Mouse (Mus musculus) CH12.LX (cell line): ENCODE results near the gene Ifitm1. TPM values are rescaled to one million over a fixed set of nuclear protein-coding genes. Genes with fewer than 3 reads are reported as not detected.

Experiments used
- DNase-seq: peaks from one replicate; pipeline ENCODE4 v3.0.0-alpha.2; 2013; ENCODE audit errors: extremely low read depth
- H3K27ac ChIP-seq: 2 replicates; pipeline ENCODE4 v1.5.1; 2012; ENCODE audit warnings: low read depth, mild to moderate bottlenecking, control low read depth, moderate library complexity; ENCODE audit not compliant: insufficient read depth
- H3K27me3 ChIP-seq: replicated peaks from 2 replicates; pipeline ENCODE3; 2012; ENCODE audit warnings: inconsistent platforms
- H3K36me3 ChIP-seq, 2 experiments: replicated peaks in 1 of 2; 2 replicates each; pipeline versions ENCODE3 to v1.6.1; 2012; ENCODE audit warnings: inconsistent platforms in 1 of 2, low read length in 1 of 2, mild to moderate bottlenecking in 1 of 2, mixed read lengths in 1 of 2, moderate library complexity in 1 of 2; ENCODE audit not compliant: control insufficient read depth in 1 of 2, insufficient read depth in 1 of 2
- H3K4me1 ChIP-seq, 2 experiments: 2 replicates each; pipeline ENCODE4 v1.6.1; 2012; ENCODE audit warnings: inconsistent platforms in 1 of 2, moderate library complexity in 1 of 2; ENCODE audit not compliant: insufficient read depth in 2 of 2, control insufficient read depth in 1 of 2
- H3K4me2 ChIP-seq: 2 replicates; pipeline ENCODE4 v1.6.1; 2012; ENCODE audit warnings: low read depth, mild to moderate bottlenecking, control low read depth; ENCODE audit not compliant: poor library complexity, insufficient read depth, severe bottlenecking
- H3K4me3 ChIP-seq, 3 experiments: fragments of 150-350 bp in 1 of 3; sonication (generic) in 1 of 3; replicated peaks in 1 of 3; 2 replicates each; pipeline versions ENCODE3 to v1.5.1; 2011 to 2012; ENCODE audit warnings: low read depth in 2 of 3, low read length in 2 of 3, mild to moderate bottlenecking in 2 of 3, moderate library complexity in 2 of 3, control low read depth in 1 of 3, improper control_type of control experiment in 1 of 3, inconsistent platforms in 1 of 3, mixed read lengths in 1 of 3; ENCODE audit not compliant: poor library complexity in 1 of 3
- H3K79me2 ChIP-seq: replicated peaks from 2 replicates; pipeline ENCODE4 v1.6.1; 2012; ENCODE audit warnings: mild to moderate bottlenecking, moderate library complexity; ENCODE audit not compliant: control insufficient read depth, poor library complexity, insufficient read depth, severe bottlenecking; ENCODE audit errors: extremely low read depth
- H3K9ac ChIP-seq: 2 replicates; pipeline ENCODE4 v1.6.1; 2012; ENCODE audit warnings: low read depth, mild to moderate bottlenecking, control low read depth, moderate library complexity; ENCODE audit not compliant: insufficient read depth
- H3K9me3 ChIP-seq: replicated peaks from 2 replicates; pipeline ENCODE3; 2012; ENCODE audit warnings: low read length, inconsistent platforms, mixed read lengths
- BHLHE40 ChIP-seq: IDR thresholded peaks from 2 replicates; pipeline ENCODE4 v1.6.1; 2011; ENCODE audit warnings: mild to moderate bottlenecking, low read depth, low read length, improper control_type of control experiment
- CHD1 ChIP-seq: IDR thresholded peaks from 2 replicates; pipeline ENCODE4 v1.6.1; 2012; ENCODE audit warnings: low read depth, low read length, improper control_type of control experiment, inconsistent platforms
- CHD2 ChIP-seq: IDR thresholded peaks from 2 replicates; pipeline ENCODE4 v1.6.1; 2011; ENCODE audit warnings: low read length, improper control_type of control experiment
- CTCF ChIP-seq, 2 experiments: IDR thresholded peaks in 1 of 2; conservative IDR thresholded peaks in 1 of 2; 2 replicates each; pipeline ENCODE4 v1.5.1; 2011 to 2012; ENCODE audit warnings: low read depth in 2 of 2, low read length in 2 of 2, improper control_type of control experiment in 1 of 2, inconsistent platforms in 1 of 2, mild to moderate bottlenecking in 1 of 2, moderate library complexity in 1 of 2
- E2F4 ChIP-seq: IDR thresholded peaks from 2 replicates; pipeline ENCODE4 v1.6.1; 2011; ENCODE audit warnings: low read depth, low read length, improper control_type of control experiment; ENCODE audit not compliant: insufficient replicate concordance
- ELF1 ChIP-seq: IDR thresholded peaks from 2 replicates; pipeline ENCODE4 v1.6.1; 2014; ENCODE audit warnings: low read depth, mild to moderate bottlenecking, inconsistent platforms, low read length, improper control_type of control experiment
- EP300 ChIP-seq: IDR thresholded peaks from 2 replicates; pipeline ENCODE4 v1.6.1; 2011; ENCODE audit warnings: low read length, improper control_type of control experiment
- ETS1 ChIP-seq: conservative IDR thresholded peaks from 2 replicates; pipeline ENCODE4 v1.6.1; 2012; ENCODE audit warnings: low read depth, mild to moderate bottlenecking, inconsistent platforms, low read length, improper control_type of control experiment, moderate library complexity
- GABPA ChIP-seq: IDR thresholded peaks from 2 replicates; pipeline ENCODE4 v1.6.1; 2012; ENCODE audit warnings: low read depth, low read length, improper control_type of control experiment, inconsistent platforms; ENCODE audit not compliant: insufficient replicate concordance
- HCFC1 ChIP-seq: IDR thresholded peaks from 2 replicates; pipeline ENCODE4 v1.6.1; 2012; ENCODE audit warnings: low read depth, mild to moderate bottlenecking, inconsistent platforms, low read length, improper control_type of control experiment
- JUND ChIP-seq: conservative IDR thresholded peaks from 2 replicates; pipeline ENCODE4 v1.6.1; 2011; ENCODE audit warnings: low read depth, low read length, improper control_type of control experiment
- MAFK ChIP-seq: IDR thresholded peaks from 2 replicates; pipeline ENCODE4 v1.6.1; 2011; ENCODE audit warnings: low read length, improper control_type of control experiment; ENCODE audit not compliant: insufficient replicate concordance
- MAX ChIP-seq: IDR thresholded peaks from 2 replicates; pipeline ENCODE4 v1.6.1; 2011; ENCODE audit warnings: low read length, improper control_type of control experiment
- MAZ ChIP-seq: IDR thresholded peaks from 2 replicates; pipeline ENCODE4 v1.6.1; 2012; ENCODE audit warnings: low read depth, mild to moderate bottlenecking, inconsistent platforms, low read length, improper control_type of control experiment, moderate library complexity
- MEF2A ChIP-seq: IDR thresholded peaks from 2 replicates; pipeline ENCODE4 v1.6.1; 2014; ENCODE audit warnings: low read depth, mild to moderate bottlenecking, inconsistent platforms, low read length, improper control_type of control experiment, borderline replicate concordance
- MXI1 ChIP-seq: IDR thresholded peaks from 2 replicates; pipeline ENCODE4 v1.6.1; 2011; ENCODE audit warnings: mild to moderate bottlenecking, low read depth, low read length, improper control_type of control experiment
- MYC ChIP-seq: IDR thresholded peaks from 2 replicates; pipeline ENCODE4 v1.6.1; 2011; ENCODE audit warnings: low read depth, mild to moderate bottlenecking, improper control_type of control experiment, low read length
- NELFE ChIP-seq: IDR thresholded peaks from 2 replicates; pipeline ENCODE4 v1.6.1; 2011; ENCODE audit warnings: low read depth, low read length, improper control_type of control experiment
- PAX5 ChIP-seq: IDR thresholded peaks from 2 replicates; pipeline ENCODE4 v1.6.1; 2012; ENCODE audit warnings: low read length, inconsistent platforms, mixed read lengths
- POLR2A ChIP-seq: IDR thresholded peaks from 2 replicates; pipeline ENCODE4 v1.6.1; 2011; ENCODE audit warnings: low read depth, mild to moderate bottlenecking, improper control_type of control experiment, low read length
- POLR2AphosphoS2 ChIP-seq: IDR thresholded peaks from 2 replicates; pipeline ENCODE4 v1.6.1; 2011; ENCODE audit warnings: low read depth, low read length, improper control_type of control experiment
- RCOR1 ChIP-seq: conservative IDR thresholded peaks from 2 replicates; pipeline ENCODE4 v1.6.1; 2012; ENCODE audit warnings: low read depth, mild to moderate bottlenecking, inconsistent platforms, low read length, improper control_type of control experiment
- SIN3A ChIP-seq: IDR thresholded peaks from 2 replicates; pipeline ENCODE4 v1.6.1; 2012; ENCODE audit warnings: low read length, improper control_type of control experiment, inconsistent platforms
- UBTF ChIP-seq: IDR thresholded peaks from 2 replicates; pipeline ENCODE4 v1.6.1; 2012; ENCODE audit warnings: low read depth, mild to moderate bottlenecking, inconsistent platforms, low read length, improper control_type of control experiment, moderate library complexity
- USF1 ChIP-seq: IDR thresholded peaks from 2 replicates; pipeline ENCODE4 v1.6.1; 2014; ENCODE audit warnings: low read depth, mild to moderate bottlenecking, inconsistent platforms, low read length, improper control_type of control experiment
- USF2 ChIP-seq: conservative IDR thresholded peaks from 2 replicates; pipeline ENCODE4 v1.6.1; 2011; ENCODE audit warnings: low read depth, low read length, improper control_type of control experiment
- ZC3H11A ChIP-seq: IDR thresholded peaks from 2 replicates; pipeline ENCODE4 v1.6.1; 2012; ENCODE audit warnings: low read depth, mild to moderate bottlenecking, inconsistent platforms, low read length, improper control_type of control experiment
- ZKSCAN1 ChIP-seq: IDR thresholded peaks from 2 replicates; pipeline ENCODE4 v1.6.1; 2012; ENCODE audit warnings: low read depth, inconsistent platforms, low read length, improper control_type of control experiment, borderline replicate concordance
- ZMIZ1 ChIP-seq: IDR thresholded peaks from 2 replicates; pipeline ENCODE4 v1.6.1; 2012; ENCODE audit warnings: low read depth, mild to moderate bottlenecking, inconsistent platforms, low read length, improper control_type of control experiment
- ZNF384 ChIP-seq: IDR thresholded peaks from 2 replicates; pipeline ENCODE4 v1.6.1; 2012; ENCODE audit warnings: low read depth, low read length, improper control_type of control experiment, inconsistent platforms
- dilution Hi-C: fragments of 300-500 bp; cut with MboI; formaldehyde crosslinking; loops from 2 replicates; pipeline ENCODE4 v1.14.3; 2020; ENCODE audit warnings: low sequenced_read_pairs; ENCODE audit not compliant: extremely low pct_unique_long_range_greater_than_20kb, extremely low pct_ligation_motif_present
- in situ Hi-C: fragments of 300-500 bp; cut with MboI; formaldehyde crosslinking; loops from 3 replicates; pipeline ENCODE4 v1.14.3; 2019; ENCODE audit warnings: low sequenced_read_pairs, low pct_ligation_motif_present, low pct_unique_long_range_greater_than_20kb, mixed read lengths
- polyA plus RNA-seq: library from polyadenylated mRNA; unstranded; fragments of >175 nt; gene quantifications from 2 replicates; pipeline ENCODE4 v1.2.1, GENCODE M21; 2012; ENCODE audit warnings: low read depth; ENCODE audit not compliant: insufficient read length
- total RNA-seq, 2 experiments: library from RNA; depleted of rRNA; stranded (reverse); fragments of 300-350 nt in 1 of 2; fragments of >200 nt in 1 of 2; gene quantifications; 2 replicates each; pipeline ENCODE4 v1.2.3; 2012 to 2014

Ifitm1 gene
- total and polyA plus RNA-seq, 3 experiments: 14.8 to 55.5 (median 32.9) TPM

GRCm38 (mm10) chr7:140982971-140983370 is 15.9 kb downstream of the Ifitm1 start:
- no peak overlapping the region for H3K27ac ChIP-seq
- no peak overlapping the region for H3K4me3 ChIP-seq
- no peak for TF ChIP-seq ELF1
- TF ChIP-seq ZNF384: no peak
- no peak for TF ChIP-seq CHD1
- no peak for TF ChIP-seq POLR2AphosphoS2
- TF ChIP-seq E2F4: no peak
- TF ChIP-seq EP300: no peak
- no peak for TF ChIP-seq UBTF
- no peak for TF ChIP-seq MEF2A
- TF ChIP-seq BHLHE40: no peak
- TF ChIP-seq ZKSCAN1: no peak
- no peak for TF ChIP-seq ETS1
- no peak for TF ChIP-seq MXI1
- no peak for TF ChIP-seq ZC3H11A
- no peak for TF ChIP-seq JUND
- no peak for TF ChIP-seq NELFE
- no peak for TF ChIP-seq CTCF (conservative IDR thresholded peaks at IDR 0.05 in 1 of 2, IDR thresholded peaks at IDR 0.05 in 1 of 2; ENCODE audit: low read depth in 2 of 2, low read length in 2 of 2)
- TF ChIP-seq USF1: no peak
- no peak for TF ChIP-seq ZMIZ1
- TF ChIP-seq USF2: no peak
- no peak for TF ChIP-seq MAZ
- H3K27me3 ChIP-seq: no peaks in the 10 kb centered on the region
- peaks cover 7% of the 10 kb centered on the region for H3K9me3 ChIP-seq
- in situ Hi-C loops: loop anchor here (25.0 kb wide), 1 partner anchor 379 kb away; no protein-coding TSS in a partner anchor
- dilution Hi-C loops: no loop called here
- H3K9ac ChIP-seq: no peak overlapping the region
- H3K4me2 ChIP-seq: no peak overlapping the region
- H3K36me3 ChIP-seq: no peaks in the 10 kb centered on the region
- H3K4me1 ChIP-seq: peaks cover 2 to 18% of the 10 kb centered on the region in 2 experiments; a peak in 2 of 4 replicates
- H3K79me2 ChIP-seq: no peaks in the 10 kb centered on the region
- DNase-seq: no peak

- Histone ChIP-seq H3K79me2 (no peaks in the 10 kb centered on the region), H3K4me1 (peaks cover 29 to 44% of the 10 kb centered on the region in 2 experiments), H3K36me3 (no peaks in the 10 kb centered on the region), H3K4me3 (peak overlapping the region; percentile 6 to 47 (median 36)), H3K27ac (peak overlapping the region; percentile 37), H3K27me3 (no peaks in the 10 kb centered on the region), H3K9me3 (peaks cover 7% of the 10 kb centered on the region), H3K9ac (peak overlapping the region; percentile 60), H3K4me2 (peak overlapping the region; percentile 82)
- in situ Hi-C loops: loop anchor here (25.0 kb wide), 1 partner anchor 375 kb away; no protein-coding TSS in a partner anchor
- dilution Hi-C loops: no loop called here
- peak; percentile 86 for DNase-seq
- TF ChIP-seq MYC: no peak; the same call in 1 of the 2 replicates
- TF ChIP-seq CHD2: peak; percentile 65
- no peak; the same call in 1 of the 2 replicates for TF ChIP-seq ETS1
- TF ChIP-seq SIN3A: peak; percentile 59; the same call in 1 of the 2 replicates
- TF ChIP-seq USF2: no peak
- peak; percentile 55; the same call in 1 of the 2 replicates for TF ChIP-seq MAFK
- TF ChIP-seq ZC3H11A: no peak
- TF ChIP-seq POLR2A: 0 out of 2 replicates have a peak, but pooled peaks have one; percentile 25
- TF ChIP-seq USF1: no peak
- no peak for TF ChIP-seq ELF1
- no peak for TF ChIP-seq ZMIZ1
- no peak for TF ChIP-seq E2F4
- TF ChIP-seq RCOR1: peak; percentile 66; the same call in 1 of the 2 replicates
- TF ChIP-seq HCFC1: no peak
- no peak for TF ChIP-seq PAX5
- TF ChIP-seq MAX: peak; percentile 50; the same call in 1 of the 2 replicates
- TF ChIP-seq CTCF (conservative IDR thresholded peaks at IDR 0.05 in 1 of 2, IDR thresholded peaks at IDR 0.05 in 1 of 2; ENCODE audit: low read depth in 2 of 2, low read length in 2 of 2): no peak
- no peak for TF ChIP-seq GABPA
- TF ChIP-seq MAZ: 0 out of 2 replicates have a peak, but pooled peaks have one; percentile 21
These were observed 20.4 kb downstream of the Ifitm1 start for GRCm38 (mm10) chr7:140987182-140988138.
